Mouse (Mus musculus) adrenal gland, postnatal 10 days (tissue): ENCODE results near the gene Pitpnm2. TPM values are rescaled to one million over a fixed set of nuclear protein-coding genes. Genes with fewer than 3 reads are reported as not detected.

Experiments
- DNase-seq: peaks from one replicate; pipeline ENCODE4 v3.0.0; 2021; ENCODE audit warnings: mixed read lengths
- total RNA-seq, 2 experiments: library from RNA; stranded (reverse); gene quantifications; 2 replicates each; pipeline ENCODE4 v1.2.3; 2021

Pitpnm2 gene
- total RNA-seq, 2 experiments from 2014 or later = 40.4 to 53.6 TPM

- DNase-seq = no peak
Observed at GRCm38 (mm10) chr5:124134261-124134660, 115.3 kb downstream of the Pitpnm2 start.

GRCm38 (mm10) chr5:124125093-124125492, 124.5 kb downstream of the Pitpnm2 start:
- DNase-seq = no peak

- DNase-seq = no peak
Observed at GRCm38 (mm10) chr5:124122357-124122756, 127.2 kb downstream of the Pitpnm2 start.

- no peak for DNase-seq
Observed at GRCm38 (mm10) chr5:124119204-124119603, 130.4 kb downstream of the Pitpnm2 start.

- DNase-seq = peak; percentile 87
Observed at GRCm38 (mm10) chr5:124115990-124116845, 133.3 kb downstream of the Pitpnm2 start, which contains the start of gene Arl6ip4. TSS of gene Arl6ip4 (plus strand) at chr5:124116089.

GRCm38 (mm10) chr5:124115531-124115930, 134.0 kb downstream of the Pitpnm2 start:
- no peak for DNase-seq

- DNase-seq = no peak
Observed at GRCm38 (mm10) chr5:124114276-124115025, 135.1 kb downstream of the Pitpnm2 start.

- peak; percentile 81 for DNase-seq
Observed at GRCm38 (mm10) chr5:124113030-124113429, 136.5 kb downstream of the Pitpnm2 start.

- DNase-seq = peak; percentile 66
Observed at GRCm38 (mm10) chr5:124112531-124112930, 137.0 kb downstream of the Pitpnm2 start.

GRCm38 (mm10) chr5:124111742-124112497, 137.6 kb downstream of the Pitpnm2 start, which contains the start of gene Ogfod2:
TSS of gene Ogfod2 (plus strand) at chr5:124112297.
- peak; percentile 96 for DNase-seq

GRCm38 (mm10) chr5:124111077-124111741, 138.4 kb downstream of the Pitpnm2 start:
- peak; percentile 60 for DNase-seq

GRCm38 (mm10) chr5:124103552-124103951, 146.0 kb downstream of the Pitpnm2 start:
- no peak for DNase-seq

GRCm38 (mm10) chr5:124103020-124103419, 146.5 kb downstream of the Pitpnm2 start:
- DNase-seq = no peak

- DNase-seq = no peak
Observed at GRCm38 (mm10) chr5:124102326-124102725, 147.2 kb downstream of the Pitpnm2 start.

GRCm38 (mm10) chr5:124100128-124101044, 149.2 kb downstream of the Pitpnm2 start:
- DNase-seq = no peak

GRCm38 (mm10) chr5:124098923-124099322, 150.6 kb downstream of the Pitpnm2 start:
- no peak for DNase-seq

GRCm38 (mm10) chr5:124095596-124096232, 153.8 kb downstream of the Pitpnm2 start, which contains the start of gene Abcb9:
TSS of gene Abcb9 (minus strand) at chr5:124095798.
- peak; percentile 99 for DNase-seq

GRCm38 (mm10) chr5:124095077-124095581, 154.4 kb downstream of the Pitpnm2 start:
- DNase-seq = peak; percentile 45

- no peak for DNase-seq
Observed at GRCm38 (mm10) chr5:124093852-124094604, 155.5 kb downstream of the Pitpnm2 start.
